In genomic region chr5:52232199-52232598, GRCm38 (mm10) we compare ENCODE assay signal across 19 mouse cellular contexts. TPM values are rescaled to one million over a fixed set of nuclear protein-coding genes. Genes with fewer than 3 reads are reported as not detected.
DNase-seq lines count a peak whose midpoint lies in the region; ATAC-seq lines count a peak whose summit lies in the region.
"Had no signal": no experiment of that assay in that cellular context is flagged by ENCODE, and none has a peak within 500 bp of the region (broad histone marks: within the 10 kb centered on the region; RNA-seq: fewer than 3 reads in every experiment).

No protein-coding gene starts in this region.

- peak; percentile 40 for DNase-seq in ES-CJ7 (ENCODE audit: low read depth, low spot score)
- DNase-seq in layer of hippocampus, adult 9-10 months (ENCODE audit: low spot score), result no peak
- DNase-seq in thymus, postnatal 4 days, result no peak
- DNase-seq in adrenal gland, postnatal 10 days, result no peak
- DNase-seq: adrenal gland, adult 2 months; adrenal gland, postnatal 36 days; cerebellum, adult 2 months; cerebellum, postnatal 10 days; gastrocnemius, postnatal 10 days; heart, adult 18-20 months; heart, postnatal 10 days had no signal

- peak overlapping the region; percentile 55 for H3K27ac ChIP-seq in embryonic facial prominence, embryonic 15.5 days (replicated peaks)
- H3K27ac ChIP-seq: forebrain, embryonic 12.5 days; heart, embryonic 10.5 days; hindbrain, embryonic 13.5 days; hindbrain, postnatal 0 days had no signal

- H3K9ac ChIP-seq in embryonic facial prominence, embryonic 15.5 days, result no peak overlapping the region
- H3K9ac ChIP-seq: forebrain, embryonic 12.5 days; hindbrain, embryonic 13.5 days had no signal

- no peaks in the 10 kb centered on the region for H3K27me3 ChIP-seq in embryonic facial prominence, embryonic 15.5 days
- H3K27me3 ChIP-seq: forebrain, embryonic 12.5 days; hindbrain, embryonic 13.5 days had no signal

- H3K36me3 ChIP-seq in embryonic facial prominence, embryonic 15.5 days, result no peaks in the 10 kb centered on the region
- H3K36me3 ChIP-seq: forebrain, embryonic 12.5 days; heart, embryonic 10.5 days; hindbrain, embryonic 13.5 days had no signal

- H3K4me1 ChIP-seq in embryonic facial prominence, embryonic 15.5 days, result peaks cover 11% of the 10 kb centered on the region
- H3K4me1 ChIP-seq: heart, embryonic 10.5 days; hindbrain, embryonic 13.5 days had no signal

- 61% methylated on average over 2 of the region's 2 CpGs for WGBS in embryonic facial prominence, embryonic 15.5 days

- no peak overlapping the region for H3K4me2 ChIP-seq in embryonic facial prominence, embryonic 15.5 days (replicated peaks)
- H3K4me2 ChIP-seq: forebrain, embryonic 12.5 days; hindbrain, embryonic 13.5 days had no signal

- H3K4me3 ChIP-seq in embryonic facial prominence, embryonic 15.5 days (replicated peaks), result no peak overlapping the region
- H3K4me3 ChIP-seq: forebrain, embryonic 12.5 days; heart, embryonic 10.5 days; hindbrain, embryonic 13.5 days had no signal

- no peaks in the 10 kb centered on the region for H3K9me3 ChIP-seq in embryonic facial prominence, embryonic 15.5 days (replicated peaks)
- H3K9me3 ChIP-seq: heart, embryonic 10.5 days; hindbrain, embryonic 13.5 days had no signal

- no peak for ATAC-seq in embryonic facial prominence, embryonic 15.5 days (ENCODE audit: insufficient number of reproducible peaks, low FRiP score, low TSS enrichment, low read depth)
- ATAC-seq in megakaryocyte, adult 5-6 weeks (ENCODE audit: poor library complexity, severe bottlenecking), result peak; percentile 60
- ATAC-seq: forebrain, embryonic 16.5 days; hindbrain, postnatal 0 days; Patski had no signal

RNA-seq across cellular contexts. Expression of gene Dhx15, which starts 41.9 kb away (rescaled TPM):
- 141 TPM in 2 replicates for polyA plus RNA-seq in embryonic facial prominence, embryonic 15.5 days (2015; fragmentation: Nextera tagmentation; extraction: Ambion mirVana)
- 191 and 207 TPM in 2 replicates for total RNA-seq in megakaryocyte, adult 5-6 weeks (2015)
- total RNA-seq in megakaryocyte, adult 5-6 weeks (2017), result 222 and 230 TPM in 2 replicates
- 100 to 1,000 TPM; 105 to 109 TPM for total RNA-seq in adrenal gland, postnatal 10 days (2021)
